Mouse (Mus musculus): ENCODE data around the gene Shc3. TPM values are rescaled to one million over a fixed set of nuclear protein-coding genes. Genes with fewer than 3 reads are reported as not detected.
A peak's percentile ranks its signal among the peaks of the same experiment; 100 is the strongest.

Shc3 gene
- total RNA-seq (2021): 100 to 1,000 TPM; 195 to 220 TPM

GRCm38 (mm10) chr13:51568911-51569684 lies at the start of gene Shc3:
TSS of gene Shc3 (minus strand) at chr13:51569419.
- peak; percentile 81 to 83 for DNase-seq (ENCODE audit: low spot score in 2 of 2)
- intact Hi-C loops (cut with DNase I): loop anchor here (2.0 to 5.0 kb wide), 4 partner anchors 33 to 132 kb away; no protein-coding TSS in a partner anchor

GRCm38 (mm10) chr13:51618602-51619001 lies 49.4 kb upstream of the Shc3 start:
- intact Hi-C loops (cut with DNase I): loop anchor here (5.0 kb wide), 2 partner anchors 196 to 671 kb away; no protein-coding TSS in a partner anchor

GRCm38 (mm10) chr13:51617861-51618260 lies 48.6 kb upstream of the Shc3 start:
- peak; percentile 52 to 62 for DNase-seq (ENCODE audit: low spot score in 2 of 2)
- intact Hi-C loops (cut with DNase I): loop anchor here (2.0 to 5.0 kb wide), 3 partner anchors 49 to 671 kb away; partner anchors contain the start of gene Shc3

More at GRCm38 (mm10) chr13:51618602-51619001, 49.4 kb upstream of the Shc3 start:
- no peak for DNase-seq (ENCODE audit: low spot score in 2 of 2)

- intact Hi-C loops (cut with DNase I): loop anchor here (2.0 to 5.0 kb wide), 3 partner anchors 49 to 670 kb away; partner anchors contain the start of gene Shc3
- DNase-seq (ENCODE audit: low spot score in 2 of 2): no peak
These were observed 48.1 kb upstream of the Shc3 start for GRCm38 (mm10) chr13:51617306-51617705.

- DNase-seq (ENCODE audit: low spot score in 2 of 2): peak; percentile 79 to 86
- intact Hi-C loops (cut with DNase I): loop anchor here (1.0 to 5.0 kb wide), 4 partner anchors 13 to 669 kb away; partner anchors contain the start of gene Shc3
These were observed 47.3 kb upstream of the Shc3 start for GRCm38 (mm10) chr13:51616417-51617044.

GRCm38 (mm10) chr13:51615815-51616214 lies 46.6 kb upstream of the Shc3 start:
- no peak for DNase-seq (ENCODE audit: low spot score in 2 of 2)
- intact Hi-C loops (cut with DNase I): loop anchor here (1.0 to 5.0 kb wide), 4 partner anchors 13 to 669 kb away; partner anchors contain the start of gene Shc3

- no peak for DNase-seq (ENCODE audit: low spot score in 2 of 2)
- intact Hi-C loops (cut with DNase I): no loop called here
These were observed 42.3 kb upstream of the Shc3 start for GRCm38 (mm10) chr13:51611500-51611899.

- intact Hi-C loops (cut with DNase I): no loop called here
- DNase-seq (ENCODE audit: low spot score in 2 of 2): no peak
These were observed 41.8 kb upstream of the Shc3 start for GRCm38 (mm10) chr13:51611060-51611459.

- intact Hi-C loops (cut with DNase I): loop anchor here (10.0 kb wide), 1 partner anchor 414 kb away; no protein-coding TSS in a partner anchor
- no peak for DNase-seq (ENCODE audit: low spot score in 2 of 2)
These were observed 40.0 kb upstream of the Shc3 start for GRCm38 (mm10) chr13:51609231-51609630.

- peak in 1 of 2 experiments; percentile 52 for DNase-seq (ENCODE audit: low spot score in 2 of 2)
- intact Hi-C loops (cut with DNase I): loop anchor here (1.0 to 10.0 kb wide), 3 partner anchors 12 to 409 kb away; partner anchors contain the start of gene Shc3
These were observed 34.6 kb upstream of the Shc3 start for GRCm38 (mm10) chr13:51603894-51604244.

- intact Hi-C loops (cut with DNase I): loop anchor here (1.0 to 10.0 kb wide), 3 partner anchors 13 to 409 kb away; partner anchors contain the start of gene Shc3
- peak; percentile 60 to 68 for DNase-seq (ENCODE audit: low spot score in 2 of 2)
These were observed 34.1 kb upstream of the Shc3 start for GRCm38 (mm10) chr13:51603221-51603893.

- no peak for DNase-seq (ENCODE audit: low spot score in 2 of 2)
- intact Hi-C loops (cut with DNase I): loop anchor here (1.0 to 10.0 kb wide), 3 partner anchors 14 to 408 kb away; partner anchors contain the start of gene Shc3
These were observed 33.5 kb upstream of the Shc3 start for GRCm38 (mm10) chr13:51602764-51603163.

GRCm38 (mm10) chr13:51600169-51600568 lies 30.9 kb upstream of the Shc3 start:
- intact Hi-C loops (cut with DNase I): loop anchor here (5.0 to 10.0 kb wide), 2 partner anchors 33 to 405 kb away; partner anchors contain the start of gene Shc3

GRCm38 (mm10) chr13:51598063-51598462 lies 28.8 kb upstream of the Shc3 start:
- no peak for DNase-seq (ENCODE audit: low spot score in 2 of 2)
- intact Hi-C loops (cut with DNase I): no loop called here

More at GRCm38 (mm10) chr13:51600169-51600568, 30.9 kb upstream of the Shc3 start:
- DNase-seq (ENCODE audit: low spot score in 2 of 2): no peak

- intact Hi-C loops (cut with DNase I): no loop called here
- peak in 1 of 2 experiments; percentile 36 for DNase-seq (ENCODE audit: low spot score in 2 of 2)
These were observed 26.2 kb upstream of the Shc3 start for GRCm38 (mm10) chr13:51595404-51595803.

GRCm38 (mm10) chr13:51594656-51595311 lies 25.6 kb upstream of the Shc3 start:
- intact Hi-C loops (cut with DNase I): no loop called here
- DNase-seq (ENCODE audit: low spot score in 2 of 2): peak; percentile 50 to 74

- intact Hi-C loops (cut with DNase I): no loop called here
- no peak for DNase-seq (ENCODE audit: low spot score in 2 of 2)
These were observed 18.8 kb upstream of the Shc3 start for GRCm38 (mm10) chr13:51588005-51588404.

GRCm38 (mm10) chr13:51582204-51582603 lies 13.0 kb upstream of the Shc3 start:
- intact Hi-C loops (cut with DNase I): no loop called here
- no peak for DNase-seq (ENCODE audit: low spot score in 2 of 2)

Data from left cerebral cortex, postnatal 36 days (tissue).